Mouse (Mus musculus): ENCODE measurements at regions not wholly inside any gene's neighbourhood (a gene's known extent, or its start where the extent isn't known, plus 50 kb on each side); places are given as distances from the start of the nearest gene placed in this dataset.
A peak's percentile ranks its signal among the peaks of the same experiment; 100 is the strongest.

GRCm38 (mm10) chr16:72152920-72153319 lies 155.2 kb upstream of the Robo1 start:
- DNase-seq (ENCODE audit: low read depth, low spot score), result no peak

- DNase-seq (ENCODE audit: low read depth, low spot score), result no peak
Observed at GRCm38 (mm10) chr16:72157913-72158312, 150.2 kb upstream of the Robo1 start.

- DNase-seq (ENCODE audit: low read depth, low spot score), result no peak
Observed at GRCm38 (mm10) chr16:72159411-72159810, 148.7 kb upstream of the Robo1 start.

- no peak for DNase-seq (ENCODE audit: low read depth, low spot score)
Observed at GRCm38 (mm10) chr16:72175727-72176126, 132.4 kb upstream of the Robo1 start.

GRCm38 (mm10) chr16:72194320-72194719 lies 113.8 kb upstream of the Robo1 start:
- peak; percentile 54 for DNase-seq (ENCODE audit: low read depth, low spot score)

- DNase-seq (ENCODE audit: low read depth, low spot score), result peak; percentile 37
Observed at GRCm38 (mm10) chr16:72215360-72216013, 92.6 kb upstream of the Robo1 start.

- peak; percentile 12 for DNase-seq (ENCODE audit: low read depth, low spot score)
Observed at GRCm38 (mm10) chr16:72218021-72218420, 90.1 kb upstream of the Robo1 start.

- no peak for DNase-seq (ENCODE audit: low read depth, low spot score)
Observed at GRCm38 (mm10) chr16:72221912-72222502, 86.1 kb upstream of the Robo1 start.

GRCm38 (mm10) chr16:72223860-72224259 lies 84.2 kb upstream of the Robo1 start:
- DNase-seq (ENCODE audit: low read depth, low spot score), result no peak

GRCm38 (mm10) chr16:72225157-72225880 lies 82.8 kb upstream of the Robo1 start:
- no peak for DNase-seq (ENCODE audit: low read depth, low spot score)

- no peak for DNase-seq (ENCODE audit: low read depth, low spot score)
Observed at GRCm38 (mm10) chr16:72234366-72234765, 73.7 kb upstream of the Robo1 start.

GRCm38 (mm10) chr16:72239631-72240030 lies 68.5 kb upstream of the Robo1 start:
- DNase-seq (ENCODE audit: low read depth, low spot score), result no peak

GRCm38 (mm10) chr16:72256388-72256787 lies 51.7 kb upstream of the Robo1 start:
- DNase-seq (ENCODE audit: low read depth, low spot score), result no peak
